Mouse (Mus musculus) right cerebral cortex, adult 2 months (tissue): ENCODE data around the gene Accsl.

Source experiments
- DNase-seq, 2 experiments: peaks; one replicate each; pipeline ENCODE4 v3.0.0; 2021 to 2022; ENCODE audit warnings: low spot score in 2 of 2

Accsl gene

DNA sequence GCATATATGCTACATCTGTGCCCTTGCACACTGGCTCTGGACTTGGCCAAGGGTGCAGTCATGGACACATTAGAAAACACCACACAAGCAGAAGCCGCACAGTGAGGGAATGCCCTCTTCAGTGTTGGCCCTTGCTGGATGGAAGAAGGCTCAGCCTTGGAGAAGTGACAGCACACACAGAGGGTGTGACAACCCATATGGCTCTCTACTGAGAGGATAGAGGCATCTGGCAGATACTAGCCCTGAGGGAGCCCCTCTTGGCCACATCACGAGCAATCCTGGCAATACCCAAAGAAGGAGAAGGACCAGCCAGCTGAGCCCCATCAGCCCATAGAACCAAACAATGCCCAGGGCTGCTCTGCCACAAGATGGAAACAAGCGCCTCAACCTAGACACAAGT is 5.6 kb upstream of the Accsl start:
- no peak for DNase-seq

DNA sequence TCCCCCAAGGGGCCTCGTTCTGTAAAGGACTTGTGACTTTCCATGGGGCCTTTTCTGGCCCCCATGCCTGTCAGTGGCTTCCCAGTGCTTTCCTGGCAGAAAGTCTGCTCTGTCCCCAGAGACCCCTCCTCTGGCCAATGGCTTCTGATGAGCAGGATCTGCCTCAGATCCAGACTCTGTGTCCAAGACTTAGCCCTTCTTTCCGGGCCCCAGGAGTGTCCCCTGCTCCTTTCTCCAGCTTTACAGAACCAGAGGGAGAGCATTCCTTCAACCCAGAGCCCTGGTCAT is 5.2 kb upstream of the Accsl start:
- DNase-seq = no peak

DNA sequence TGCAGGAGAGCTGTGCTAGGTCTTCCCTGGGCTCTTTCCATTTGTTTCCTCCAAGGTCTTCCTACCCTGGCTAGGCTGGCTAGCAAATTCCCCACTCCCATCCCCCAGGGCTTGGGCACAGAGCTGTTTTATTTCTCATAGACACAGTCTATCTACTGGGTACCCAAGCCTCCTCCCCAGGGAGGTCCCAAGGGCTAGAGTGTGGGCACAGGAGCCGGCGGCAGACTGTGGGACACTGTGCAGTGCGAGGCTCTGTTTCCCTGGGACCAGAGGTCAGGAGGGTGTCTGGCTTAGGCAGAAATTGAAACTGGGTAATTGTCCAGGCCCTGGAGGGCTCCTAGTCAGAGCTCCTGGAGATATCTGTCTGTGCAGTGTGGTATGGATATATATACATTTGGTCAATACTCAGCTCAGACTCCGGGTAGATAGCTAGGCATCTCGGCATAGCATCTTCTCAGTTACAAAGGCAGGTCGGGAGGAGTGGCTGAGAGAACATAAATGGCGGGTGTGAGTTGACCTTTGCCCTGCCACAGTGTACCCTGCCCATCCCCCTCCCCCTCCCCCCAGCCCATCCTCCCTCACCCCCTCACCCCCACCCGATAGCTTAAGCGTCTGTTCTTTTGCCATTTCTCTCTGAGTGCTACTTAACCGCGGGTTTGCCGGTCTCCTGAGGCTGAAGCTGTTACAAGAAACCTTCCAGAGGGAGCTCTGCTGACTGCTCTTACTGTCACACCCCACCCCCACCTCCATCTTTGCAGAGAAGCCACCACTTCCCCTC is 4.7 kb upstream of the Accsl start:
- no peak for DNase-seq

GRCm38 (mm10) chr2:93872257-93872656 is 3.3 kb upstream of the Accsl start:
- no peak for DNase-seq

DNA sequence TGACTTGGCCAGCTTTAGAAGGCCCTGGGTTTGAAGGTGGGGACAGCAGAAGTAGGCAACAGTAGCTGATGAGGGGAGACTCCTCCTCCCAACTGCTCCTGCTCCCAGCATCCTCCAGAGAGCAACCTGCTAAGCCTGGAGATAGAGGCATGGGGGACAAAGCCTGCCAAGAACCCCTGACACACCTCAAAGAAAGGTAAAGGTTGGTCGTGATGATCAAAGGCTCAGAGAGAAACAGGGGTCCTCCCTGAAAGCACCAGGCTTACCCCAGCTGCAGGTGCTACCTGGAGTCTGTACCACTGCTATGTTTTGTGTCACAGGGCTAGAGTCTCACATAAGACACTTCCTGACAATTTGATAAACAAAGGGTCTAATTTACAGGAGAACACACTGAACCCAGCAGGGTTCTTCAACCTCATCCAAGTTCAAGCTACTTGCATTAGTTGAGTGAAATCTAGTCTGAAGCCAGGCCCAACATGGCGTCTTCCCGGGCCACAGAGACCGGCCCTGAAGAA is 2.5 kb upstream of the Accsl start:
- no peak for DNase-seq

DNA sequence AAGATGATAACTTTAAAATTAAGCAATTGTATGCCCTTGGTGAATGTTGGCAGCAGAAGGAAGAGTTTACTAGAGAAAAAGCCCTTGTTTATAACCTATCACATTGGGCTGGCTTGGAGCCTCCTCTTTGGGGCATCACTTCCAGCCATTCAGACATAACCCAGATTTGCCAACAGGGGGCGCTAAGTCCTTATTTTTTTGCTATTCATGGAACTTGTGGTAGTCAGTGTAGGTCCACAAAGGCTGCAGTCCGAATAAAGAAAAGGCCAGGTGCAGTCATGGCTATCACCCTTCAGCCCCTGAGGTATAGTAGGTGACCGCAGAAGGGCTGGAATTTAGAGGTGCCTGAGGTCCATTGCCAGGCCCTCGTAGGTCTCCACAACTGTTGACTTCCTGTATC is 1.9 kb upstream of the Accsl start:
- peak; percentile 82 to 86 for DNase-seq

DNA sequence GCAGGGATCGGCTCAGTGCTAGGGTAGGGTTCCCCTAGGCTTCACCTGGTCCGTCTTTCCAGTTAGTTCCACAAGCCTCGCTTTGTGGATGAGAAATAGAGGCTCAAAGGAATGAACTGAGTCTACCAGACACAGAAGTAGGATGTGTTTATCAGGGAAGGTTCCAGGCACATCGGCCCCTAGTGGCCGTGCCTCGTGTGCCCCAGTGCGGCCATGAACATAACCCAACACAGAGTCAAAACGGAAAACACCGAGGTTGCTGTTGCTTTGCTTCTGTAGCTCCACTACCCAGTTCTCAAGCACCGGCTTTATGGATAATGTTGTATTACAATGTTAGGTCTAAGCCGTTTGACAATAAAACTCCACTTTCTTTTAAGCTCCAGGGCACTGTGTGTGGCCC is 391 bp downstream of the Accsl start:
- no peak for DNase-seq

- DNase-seq = no peak
Measured at GRCm38 (mm10) chr2:93863229-93863628, 5.7 kb downstream of the Accsl start.

GRCm38 (mm10) chr2:93858845-93859244 is 10.1 kb downstream of the Accsl start:
- DNase-seq = no peak

DNA sequence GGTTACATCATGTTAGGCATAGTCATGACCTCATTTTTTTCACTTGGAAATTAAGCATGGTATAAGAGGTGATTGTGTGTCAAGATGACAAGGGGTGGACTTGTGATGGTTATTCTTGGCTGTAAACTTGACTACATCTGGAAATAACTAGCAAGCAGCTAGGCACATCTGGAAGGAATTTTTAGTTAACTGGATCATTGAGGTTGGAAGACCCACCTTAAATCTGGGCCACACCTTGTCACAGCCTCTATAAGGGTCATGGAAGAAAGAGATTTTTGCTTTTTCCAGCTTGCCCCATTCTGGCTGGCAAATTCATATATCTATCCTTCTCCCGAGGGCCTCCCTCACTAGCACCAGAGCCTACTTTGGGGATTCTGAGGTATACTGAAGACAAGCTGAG is 17.7 kb downstream of the Accsl start:
- DNase-seq = no peak

DNA sequence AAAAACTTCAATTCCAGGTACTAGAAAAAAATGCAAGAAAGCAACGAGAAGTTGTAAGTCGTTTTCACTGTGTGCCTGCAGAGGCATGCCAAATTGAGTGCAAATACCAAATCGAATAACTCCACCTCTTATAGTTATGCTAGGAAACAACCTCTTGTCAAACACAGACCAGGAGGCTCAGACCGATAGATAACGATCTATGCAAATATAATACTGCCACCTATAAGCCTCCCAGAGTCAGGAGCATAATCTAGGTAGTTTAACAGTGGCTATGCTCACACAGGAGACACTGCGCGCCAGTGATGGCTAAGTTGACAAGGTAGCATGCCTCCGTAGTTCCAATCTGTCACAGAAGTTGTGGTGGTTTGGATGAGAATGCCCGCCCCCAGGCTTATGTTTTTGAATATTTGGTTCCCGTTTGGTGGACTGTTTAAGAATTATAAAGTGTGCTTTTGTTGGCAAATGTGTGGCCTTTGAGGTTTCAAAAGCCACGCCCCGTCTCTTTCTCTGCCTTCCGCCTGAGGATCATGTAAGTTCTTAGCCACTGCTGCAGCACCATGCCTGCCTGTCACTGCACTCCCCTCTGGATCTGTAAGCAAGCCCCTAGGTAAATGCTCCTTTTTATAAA is 18.5 kb downstream of the Accsl start:
- DNase-seq = no peak

GRCm38 (mm10) chr2:93849505-93850089 is 19.4 kb downstream of the Accsl start, which contains the start of gene Accs:
Gene Accs, minus strand, starts transcription at chr2:93849943.
- peak; percentile 53 to 66 for DNase-seq

DNA sequence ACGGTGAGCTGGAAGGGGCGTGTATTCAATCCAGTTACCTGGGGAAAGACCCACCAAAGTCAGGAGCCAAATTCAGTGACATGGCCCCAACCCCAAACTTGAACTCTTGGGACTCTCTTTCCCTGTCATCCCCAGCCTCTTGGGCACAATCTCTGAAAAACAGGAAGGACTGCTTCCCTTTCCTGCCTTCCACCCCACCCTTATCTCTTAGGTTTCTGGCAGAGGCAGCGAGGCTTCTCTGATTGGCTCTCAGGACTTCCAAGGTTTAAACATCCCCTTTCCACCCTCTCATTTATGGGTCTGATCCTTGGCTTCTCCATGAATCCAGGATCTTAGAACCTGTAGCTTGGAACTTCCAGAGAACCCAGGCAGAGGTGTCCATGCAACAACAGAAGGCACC is 27.6 kb downstream of the Accsl start:
- DNase-seq = no peak

GRCm38 (mm10) chr2:93840109-93840508 is 28.8 kb downstream of the Accsl start:
- DNase-seq = no peak

DNA sequence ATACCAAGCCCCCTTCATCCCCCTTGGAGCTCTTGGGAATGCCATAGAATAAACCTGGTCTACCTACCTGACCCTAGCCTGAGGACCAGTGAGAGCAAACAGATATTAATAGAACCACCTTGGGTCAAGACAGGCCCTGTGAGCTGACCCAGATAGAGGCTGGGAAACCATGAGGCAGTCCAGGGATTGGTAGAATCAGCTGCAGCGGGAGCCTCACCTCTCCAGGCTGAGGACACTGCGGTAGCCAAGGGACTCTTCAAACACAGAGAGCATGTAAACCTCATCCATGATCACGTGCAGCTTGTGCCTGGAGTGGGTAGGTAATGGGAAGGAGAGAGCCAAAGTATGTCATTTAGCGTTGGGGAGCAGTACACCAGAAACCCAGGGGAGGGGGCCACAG is 30.0 kb downstream of the Accsl start:
- no peak for DNase-seq

DNA sequence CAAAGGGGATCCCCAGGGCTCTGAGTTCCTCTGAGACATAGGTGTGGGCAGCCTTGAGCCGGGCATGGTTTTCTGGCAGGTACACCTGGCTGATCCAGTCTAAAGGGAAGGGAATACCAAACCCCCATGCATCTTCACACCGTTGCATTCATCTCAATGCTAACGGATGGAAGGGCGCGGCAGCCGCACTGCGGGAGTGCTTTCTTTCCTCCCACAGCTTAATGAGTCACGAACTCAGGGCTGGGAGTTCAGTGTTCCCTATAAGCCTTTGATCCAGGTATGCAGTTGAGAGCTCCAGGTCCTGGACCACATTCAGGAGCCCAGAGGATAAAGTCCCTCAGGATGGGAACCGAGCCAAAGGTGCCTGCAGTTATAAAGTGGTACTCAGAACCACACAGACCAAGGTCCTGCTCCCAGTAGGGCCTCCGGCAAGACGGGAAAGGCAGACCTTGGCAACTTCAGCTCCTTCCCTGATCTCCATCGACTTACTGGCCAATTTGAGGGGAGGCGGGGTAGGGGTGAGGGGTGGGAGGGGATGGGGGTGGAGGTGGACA is 32.6 kb downstream of the Accsl start:
- no peak for DNase-seq

- DNase-seq = no peak
Measured at GRCm38 (mm10) chr2:93835596-93835995, 33.4 kb downstream of the Accsl start.

- DNase-seq = peak; percentile 56 to 71
Measured at GRCm38 (mm10) chr2:93823519-93823918, 45.4 kb downstream of the Accsl start.

DNA sequence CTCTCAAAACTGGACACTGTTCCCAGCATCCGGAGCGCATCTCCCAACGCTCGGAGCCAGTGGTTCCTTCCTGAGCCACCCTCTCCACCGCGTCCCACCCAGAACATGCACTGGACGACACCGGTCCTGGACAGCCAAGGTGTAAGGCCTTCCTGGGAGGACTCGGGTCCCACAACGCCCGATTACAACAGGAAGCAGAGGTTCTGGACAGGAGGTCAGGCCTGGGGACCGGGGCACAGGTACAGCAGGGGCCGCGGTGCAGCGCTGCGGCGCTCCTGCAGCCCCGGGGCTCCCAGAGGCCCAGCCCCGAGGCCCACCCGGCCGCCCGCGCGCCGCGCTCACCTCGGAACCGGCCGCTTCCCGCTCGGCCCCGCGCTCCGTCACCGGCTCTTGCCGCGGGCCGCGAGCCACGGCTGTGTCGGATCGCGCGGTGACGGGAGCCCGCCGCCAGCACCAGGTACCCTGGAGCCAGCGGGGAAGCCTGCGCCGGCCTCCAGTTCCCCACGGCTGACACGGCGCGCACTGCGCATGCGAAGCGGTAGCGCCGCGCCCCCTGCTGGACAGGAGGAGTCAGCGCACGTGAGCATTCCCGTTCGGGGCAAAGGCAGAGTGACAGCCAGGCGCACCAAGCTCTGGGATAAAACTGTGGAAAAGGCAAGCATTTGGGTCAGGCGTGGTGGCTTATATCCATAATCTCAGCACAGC is 46.8 kb downstream of the Accsl start, which contains the start of gene Ext2:
TSS of gene Ext2 (minus strand) at position 524 of the 705 bp plus-strand sequence.
- peak; percentile 88 to 92 for DNase-seq

- no peak for DNase-seq
Measured at GRCm38 (mm10) chr2:93817791-93818190, 51.2 kb downstream of the Accsl start.

DNA sequence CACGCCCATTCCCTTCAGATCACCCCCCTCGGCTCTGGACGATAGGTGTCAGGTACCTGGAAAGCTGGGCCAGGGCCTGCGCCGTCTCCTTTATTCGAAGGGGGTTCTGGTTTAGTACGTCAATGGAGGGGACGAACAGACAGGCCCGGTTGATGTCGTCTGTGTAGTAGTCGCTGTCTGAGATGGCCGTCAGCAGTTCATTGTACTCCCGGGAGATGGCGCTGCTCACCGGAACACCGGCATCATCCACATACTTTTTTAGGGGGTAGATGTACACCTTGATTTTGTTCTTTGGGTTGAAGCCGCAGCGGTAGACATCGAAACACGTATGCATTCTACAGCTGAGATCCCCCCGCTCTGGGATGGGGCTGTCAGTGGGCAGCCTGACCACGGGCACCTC is 55.6 kb downstream of the Accsl start:
- no peak for DNase-seq

DNA sequence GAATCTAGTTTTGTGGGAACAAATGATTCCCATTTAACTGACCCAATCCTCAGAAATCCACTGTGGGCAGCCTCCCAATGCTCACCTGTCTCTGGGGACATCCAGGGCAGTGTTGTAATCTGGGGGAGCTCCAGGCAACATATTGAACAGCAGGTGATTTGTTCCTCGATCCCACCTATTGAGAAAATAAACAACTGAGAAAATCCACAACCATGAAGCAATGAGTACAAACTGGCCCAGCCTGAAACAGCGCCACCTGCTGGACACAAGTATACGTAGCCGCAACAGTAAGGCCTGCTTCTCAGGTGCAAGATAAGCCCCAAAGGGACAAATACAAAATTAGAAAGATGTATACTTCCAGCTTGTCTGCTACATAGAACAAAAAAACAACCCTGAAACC is 57.1 kb downstream of the Accsl start:
- peak; percentile 55 to 63 for DNase-seq
